Mouse (Mus musculus): ENCODE measurements around the gene Prdm2. TPM values are rescaled to one million over a fixed set of nuclear protein-coding genes. Genes with fewer than 3 reads are reported as not detected.
A peak's percentile ranks its signal among the peaks of the same experiment; 100 is the strongest.

Prdm2 gene
- total and polyA plus RNA-seq, 2 experiments from 2014 or later = 11.0 to 16.6 TPM

- Histone ChIP-seq H3K36me3 (ENCODE audit: insufficient read depth, low read length) (no peaks in the 10 kb centered on the region), H3K27me3 (ENCODE audit: insufficient read depth, low read length) (no peaks in the 10 kb centered on the region), H3K4me3 (ENCODE audit: low read length) (no peak overlapping the region), H3K9me3 (ENCODE audit: low read length) (no peaks in the 10 kb centered on the region), H3K4me2 (ENCODE audit: low read depth, low read length) (no peak overlapping the region), H3K4me1 (ENCODE audit: insufficient read depth, low read length) (no peaks in the 10 kb centered on the region), H3K27ac (no peak overlapping the region), H3K9ac (replicated peaks; ENCODE audit: low read length) (no peak overlapping the region)
- DNase-seq (ENCODE audit: low spot score) (no peak), ATAC-seq (no peak)
- no peak for TF ChIP-seq CTCF (IDR thresholded peaks at IDR 0.05; ENCODE audit: low read depth)
- WGBS = 87% methylated on average over 6 of the region's 6 CpGs
Observed at GRCm38 (mm10) chr4:143183141-143183540, 29.7 kb downstream of the Prdm2 start.

GRCm38 (mm10) chr4:143180731-143181130 lies 32.1 kb downstream of the Prdm2 start:
- no peak for TF ChIP-seq CTCF (IDR thresholded peaks at IDR 0.05; ENCODE audit: low read depth)
- 94% methylated on average over 5 of the region's 5 CpGs for WGBS
- Histone ChIP-seq H3K9me3 (ENCODE audit: low read length) (no peaks in the 10 kb centered on the region), H3K4me2 (ENCODE audit: low read depth, low read length) (no peak overlapping the region), H3K9ac (replicated peaks; ENCODE audit: low read length) (no peak overlapping the region), H3K27ac (no peak overlapping the region), H3K4me3 (ENCODE audit: low read length) (no peak overlapping the region), H3K36me3 (ENCODE audit: insufficient read depth, low read length) (peaks cover 4% of the 10 kb centered on the region), H3K4me1 (ENCODE audit: insufficient read depth, low read length) (no peaks in the 10 kb centered on the region), H3K27me3 (ENCODE audit: insufficient read depth, low read length) (no peaks in the 10 kb centered on the region)
- DNase-seq (ENCODE audit: low spot score) (no peak), ATAC-seq (no peak)

- Histone ChIP-seq H3K27ac (no peak overlapping the region), H3K9me3 (ENCODE audit: low read length) (no peaks in the 10 kb centered on the region), H3K9ac (replicated peaks; ENCODE audit: low read length) (no peak overlapping the region), H3K27me3 (ENCODE audit: insufficient read depth, low read length) (no peaks in the 10 kb centered on the region), H3K36me3 (ENCODE audit: insufficient read depth, low read length) (peaks cover 24% of the 10 kb centered on the region), H3K4me1 (ENCODE audit: insufficient read depth, low read length) (no peaks in the 10 kb centered on the region), H3K4me3 (ENCODE audit: low read length) (no peak overlapping the region), H3K4me2 (ENCODE audit: low read depth, low read length) (no peak overlapping the region)
- 71% methylated on average over 4 of the region's 4 CpGs for WGBS
- no peak for TF ChIP-seq CTCF (IDR thresholded peaks at IDR 0.05; ENCODE audit: low read depth)
- no peak for ATAC-seq
- no peak for DNase-seq (ENCODE audit: low spot score)
Observed at GRCm38 (mm10) chr4:143171600-143172290, 41.0 kb downstream of the Prdm2 start.

GRCm38 (mm10) chr4:143170290-143170689 lies 42.5 kb downstream of the Prdm2 start:
- no peak overlapping the region for H3K4me3 ChIP-seq (ENCODE audit: low read length)
- H3K9ac ChIP-seq (replicated peaks; ENCODE audit: low read length) = no peak overlapping the region
- DNase-seq (ENCODE audit: low spot score) (no peak), ATAC-seq (no peak)
- WGBS = 87% methylated on average over 2 of the region's 2 CpGs
- peaks cover 15% of the 10 kb centered on the region; the same call in 1 of the 2 replicates for H3K36me3 ChIP-seq (ENCODE audit: insufficient read depth, low read length)
- no peaks in the 10 kb centered on the region for H3K27me3 ChIP-seq (ENCODE audit: insufficient read depth, low read length)
- no peaks in the 10 kb centered on the region for H3K4me1 ChIP-seq (ENCODE audit: insufficient read depth, low read length)
- H3K9me3 ChIP-seq (ENCODE audit: low read length) = no peaks in the 10 kb centered on the region
- no peak overlapping the region for H3K27ac ChIP-seq
- TF ChIP-seq CTCF (IDR thresholded peaks at IDR 0.05; ENCODE audit: low read depth) = no peak
- H3K4me2 ChIP-seq (ENCODE audit: low read depth, low read length) = no peak overlapping the region

GRCm38 (mm10) chr4:143168093-143168492 lies 44.7 kb downstream of the Prdm2 start:
- Histone ChIP-seq H3K4me1 (ENCODE audit: insufficient read depth, low read length) (no peaks in the 10 kb centered on the region), H3K27me3 (ENCODE audit: insufficient read depth, low read length) (no peaks in the 10 kb centered on the region), H3K9ac (replicated peaks; ENCODE audit: low read length) (no peak overlapping the region), H3K27ac (no peak overlapping the region), H3K4me3 (ENCODE audit: low read length) (no peak overlapping the region), H3K36me3 (ENCODE audit: insufficient read depth, low read length) (peaks cover 15% of the 10 kb centered on the region; the same call in 1 of the 2 replicates), H3K9me3 (ENCODE audit: low read length) (no peaks in the 10 kb centered on the region), H3K4me2 (ENCODE audit: low read depth, low read length) (no peak overlapping the region)
- no peak for ATAC-seq
- 88% methylated on average over 3 of the region's 3 CpGs for WGBS
- DNase-seq (ENCODE audit: low spot score) = no peak
- no peak for TF ChIP-seq CTCF (IDR thresholded peaks at IDR 0.05; ENCODE audit: low read depth)

GRCm38 (mm10) chr4:143161619-143162479 lies 50.9 kb downstream of the Prdm2 start:
- H3K27ac ChIP-seq = peak overlapping the region; percentile 100
- peaks cover 14% of the 10 kb centered on the region; the same call in 1 of the 2 replicates for H3K4me1 ChIP-seq (ENCODE audit: insufficient read depth, low read length)
- no peaks in the 10 kb centered on the region for H3K27me3 ChIP-seq (ENCODE audit: insufficient read depth, low read length)
- H3K36me3 ChIP-seq (ENCODE audit: insufficient read depth, low read length) = no peaks in the 10 kb centered on the region
- DNase-seq (ENCODE audit: low spot score) (peak; percentile 99), ATAC-seq (peak; percentile 100)
- WGBS = 1% methylated on average over 86 of the region's 102 CpGs
- peak overlapping the region; percentile 61 for H3K4me2 ChIP-seq (ENCODE audit: low read depth, low read length)
- H3K9me3 ChIP-seq (ENCODE audit: low read length) = no peaks in the 10 kb centered on the region
- peak overlapping the region; percentile 65 for H3K4me3 ChIP-seq (ENCODE audit: low read length)
- TF ChIP-seq CTCF (IDR thresholded peaks at IDR 0.05; ENCODE audit: low read depth) = no peak
- H3K9ac ChIP-seq (replicated peaks; ENCODE audit: low read length) = peak overlapping the region; percentile 85

Measured in hindbrain, postnatal 0 days (tissue).